Mouse (Mus musculus) kidney, adult 2 months (tissue): ENCODE results near the gene Zbtb20.

Experiments
- CTCF ChIP-seq: fragments of 200-500 bp; conservative IDR thresholded peaks from 2 replicates; pipeline ENCODE4 v1.5.1; 2011; ENCODE audit warnings: low read depth, mild to moderate bottlenecking, control low read depth, low read length, moderate library complexity, mixed read lengths; ENCODE audit not compliant: insufficient read depth, insufficient read length
- POLR2A ChIP-seq: fragments of 200-500 bp; IDR thresholded peaks from one replicate; pipeline ENCODE4 v1.6.1; 2011; ENCODE audit warnings: low read depth, low read length, control low read depth

GRCm38 (mm10) chr16:43456446-43457172 is 580.9 kb downstream of the Zbtb20 start:
- no peak for TF ChIP-seq POLR2A
- TF ChIP-seq CTCF = no peak
